Mouse (Mus musculus) myocyte (in vitro differentiated cells): ENCODE results near the gene Psmd3. TPM values are rescaled to one million over a fixed set of nuclear protein-coding genes. Genes with fewer than 3 reads are reported as not detected.

Experiments used
- H3K27me3 ChIP-seq: one replicate; pipeline ENCODE4 v1.6.1; 2011; ENCODE audit not compliant: control insufficient read depth, insufficient read depth, insufficient read length
- H3K36me3 ChIP-seq: one replicate; pipeline ENCODE4 v1.6.1; 2011; ENCODE audit not compliant: control insufficient read depth, insufficient read depth
- H3K4me2 ChIP-seq: one replicate; pipeline ENCODE4 v1.6.1; 2011; ENCODE audit warnings: low read depth, control low read depth
- H3K4me3 ChIP-seq: one replicate; pipeline ENCODE4 v1.5.1; 2011; ENCODE audit warnings: mild to moderate bottlenecking, control low read depth, moderate library complexity
- H3K79me2 ChIP-seq: one replicate; pipeline ENCODE4 v1.6.1; 2011; ENCODE audit not compliant: control insufficient read depth, insufficient read depth
- H3ac ChIP-seq: one replicate; pipeline ENCODE4 v1.6.1; 2011; ENCODE audit not compliant: control insufficient read depth, insufficient read length
- CEBPB ChIP-seq: IDR thresholded peaks from 2 replicates; pipeline ENCODE4 v1.6.1; 2011; ENCODE audit warnings: mild to moderate bottlenecking, moderate library complexity; ENCODE audit not compliant: poor library complexity, insufficient read depth, severe bottlenecking
- E2F4 ChIP-seq: IDR thresholded peaks from one replicate; pipeline ENCODE4 v1.6.1; 2011; ENCODE audit warnings: mild to moderate bottlenecking, control low read depth, moderate library complexity; ENCODE audit not compliant: insufficient read depth
- MAX ChIP-seq: IDR thresholded peaks from one replicate; pipeline ENCODE4 v1.6.1; 2011; ENCODE audit warnings: low read depth, mild to moderate bottlenecking, control low read depth
- MYOD1 ChIP-seq, 3 experiments: IDR thresholded peaks; one replicate each; pipeline ENCODE4 v1.6.1; 2011; ENCODE audit warnings: control low read depth in 2 of 3, low read depth in 2 of 3, mild to moderate bottlenecking in 2 of 3, moderate library complexity in 1 of 3; ENCODE audit not compliant: insufficient read length in 2 of 3, control insufficient read depth in 1 of 3
- MYOG ChIP-seq, 3 experiments: IDR thresholded peaks; one replicate each; pipeline ENCODE4 v1.6.1; 2011; ENCODE audit warnings: control low read depth in 2 of 3, low read depth in 2 of 3, mild to moderate bottlenecking in 2 of 3; ENCODE audit not compliant: insufficient read length in 2 of 3, control insufficient read depth in 1 of 3, insufficient read depth in 1 of 3
- POLR2A ChIP-seq: IDR thresholded peaks from one replicate; pipeline ENCODE4 v1.6.1; 2011; ENCODE audit warnings: low read depth, mild to moderate bottlenecking, control low read depth, moderate library complexity; ENCODE audit not compliant: insufficient read length
- POLR2AphosphoS2 ChIP-seq: IDR thresholded peaks from one replicate; pipeline ENCODE4 v1.6.1; 2011; ENCODE audit warnings: low read depth, control low read depth; ENCODE audit not compliant: insufficient read length
- REST ChIP-seq: IDR thresholded peaks from one replicate; pipeline ENCODE4 v1.6.1; 2011; ENCODE audit warnings: mild to moderate bottlenecking, control low read depth, moderate library complexity; ENCODE audit not compliant: insufficient read depth, insufficient read length
- SRF ChIP-seq: IDR thresholded peaks from one replicate; pipeline ENCODE4 v1.6.1; 2011; ENCODE audit warnings: low read depth; ENCODE audit not compliant: control insufficient read depth, insufficient read length
- TCF12 ChIP-seq: IDR thresholded peaks from one replicate; pipeline ENCODE4 v1.6.1; 2011; ENCODE audit warnings: mild to moderate bottlenecking, control low read depth; ENCODE audit not compliant: poor library complexity, insufficient read depth, severe bottlenecking
- TCF3 ChIP-seq: IDR thresholded peaks from one replicate; pipeline ENCODE4 v1.6.1; 2011; ENCODE audit warnings: low read depth, control low read depth; ENCODE audit not compliant: insufficient read length
- USF1 ChIP-seq: IDR thresholded peaks from one replicate; pipeline ENCODE4 v1.6.1; 2011; ENCODE audit warnings: low read depth, mild to moderate bottlenecking, control low read depth, moderate library complexity
- polyA plus RNA-seq: library from polyadenylated mRNA; unstranded; fragments of >200 nt; fragmentation: generic; extraction: Trizol; gene quantifications from one replicate; pipeline ENCODE4 v1.2.1, GENCODE M21; 2012; ENCODE audit warnings: missing spikeins

Psmd3 gene
- polyA plus RNA-seq, 1 experiment = 250 TPM

- no peak within 1 kb of the TSS for H3K4me2 ChIP-seq
- no peak within 1 kb of the TSS for H3K4me3 ChIP-seq
- no peaks in the 10 kb centered on the region for H3K27me3 ChIP-seq
- no peaks in the 10 kb centered on the region for H3K36me3 ChIP-seq
- no peak within 1 kb of the TSS for H3ac ChIP-seq
- no peaks in the 10 kb centered on the region for H3K79me2 ChIP-seq
- TF ChIP-seq POLR2A (no peak), TCF3 (no peak), MAX (no peak), CEBPB (no peak), MYOD1 (IDR thresholded peaks at IDR 0.05; ENCODE audit: control insufficient read depth in 1 of 3, insufficient read length in 2 of 3, low read depth in 2 of 3) (no peak), MYOG (IDR thresholded peaks at IDR 0.05; ENCODE audit: control insufficient read depth in 1 of 3, insufficient read depth in 1 of 3, insufficient read length in 2 of 3, low read depth in 2 of 3) (no peak), SRF (no peak), REST (no peak), POLR2AphosphoS2 (no peak), TCF12 (no peak), E2F4 (no peak), USF1 (no peak)
Observed at GRCm38 (mm10) chr11:98701213-98701670, 18.9 kb downstream of the Psmd3 start, which contains the start of gene Csf3. TSS of gene Csf3 (plus strand) at chr11:98701263.

GRCm38 (mm10) chr11:98702323-98702722 is 20.0 kb downstream of the Psmd3 start:
- TF ChIP-seq POLR2AphosphoS2 (no peak), MYOG (IDR thresholded peaks at IDR 0.05; ENCODE audit: control insufficient read depth in 1 of 3, insufficient read depth in 1 of 3, insufficient read length in 2 of 3, low read depth in 2 of 3) (no peak), E2F4 (no peak), MYOD1 (IDR thresholded peaks at IDR 0.05; ENCODE audit: control insufficient read depth in 1 of 3, insufficient read length in 2 of 3, low read depth in 2 of 3) (no peak), REST (no peak), SRF (no peak), TCF12 (no peak), CEBPB (no peak), POLR2A (no peak), MAX (no peak), TCF3 (no peak), USF1 (no peak)
- H3ac ChIP-seq = no peak overlapping the region
- H3K36me3 ChIP-seq = no peaks in the 10 kb centered on the region
- no peaks in the 10 kb centered on the region for H3K27me3 ChIP-seq
- no peaks in the 10 kb centered on the region for H3K79me2 ChIP-seq
- H3K4me2 ChIP-seq = no peak overlapping the region
- no peak overlapping the region for H3K4me3 ChIP-seq

- H3ac ChIP-seq = no peak overlapping the region
Observed at GRCm38 (mm10) chr11:98705021-98705420, 22.7 kb downstream of the Psmd3 start.

GRCm38 (mm10) chr11:98707401-98708281 is 25.3 kb downstream of the Psmd3 start:
- Histone ChIP-seq H3K4me2 (no peak overlapping the region), H3K79me2 (no peaks in the 10 kb centered on the region), H3ac (no peak overlapping the region), H3K27me3 (no peaks in the 10 kb centered on the region), H3K4me3 (no peak overlapping the region), H3K36me3 (no peaks in the 10 kb centered on the region)
- TF ChIP-seq CEBPB (no peak), MYOG (IDR thresholded peaks at IDR 0.05; ENCODE audit: control insufficient read depth in 1 of 3, insufficient read depth in 1 of 3, insufficient read length in 2 of 3, low read depth in 2 of 3) (no peak), POLR2A (no peak), MYOD1 (IDR thresholded peaks at IDR 0.05; ENCODE audit: control insufficient read depth in 1 of 3, insufficient read length in 2 of 3, low read depth in 2 of 3) (no peak), REST (no peak), TCF3 (no peak), POLR2AphosphoS2 (no peak), E2F4 (no peak), MAX (no peak), TCF12 (no peak)

More at GRCm38 (mm10) chr11:98705021-98705420, 22.7 kb downstream of the Psmd3 start:
- H3K4me3 ChIP-seq = no peak overlapping the region
- TF ChIP-seq CEBPB (no peak), POLR2A (no peak), SRF (no peak), MAX (no peak), E2F4 (no peak), MYOG (IDR thresholded peaks at IDR 0.05; ENCODE audit: control insufficient read depth in 1 of 3, insufficient read depth in 1 of 3, insufficient read length in 2 of 3, low read depth in 2 of 3) (no peak), POLR2AphosphoS2 (no peak), REST (no peak), TCF3 (no peak), TCF12 (no peak), MYOD1 (IDR thresholded peaks at IDR 0.05; ENCODE audit: control insufficient read depth in 1 of 3, insufficient read length in 2 of 3, low read depth in 2 of 3) (no peak), USF1 (no peak)
- H3K79me2 ChIP-seq = no peaks in the 10 kb centered on the region
- H3K4me2 ChIP-seq = no peak overlapping the region
- H3K27me3 ChIP-seq = no peaks in the 10 kb centered on the region
- H3K36me3 ChIP-seq = no peaks in the 10 kb centered on the region
